Mouse (Mus musculus) neural tube, embryonic 12.5 days (tissue): Measurements from ENCODE around the gene Lag3. TPM values are rescaled to one million over a fixed set of nuclear protein-coding genes. Genes with fewer than 3 reads are reported as not detected.

ENCODE experiments used
- ATAC-seq: fragments of 200-750 bp; cut with Nextera tagmentation; 2 replicates; pipeline ENCODE4 v1.8.0; 2017; ENCODE audit warnings: low read depth, mild to moderate bottlenecking, moderate TSS enrichment, moderate library complexity; ENCODE audit not compliant: low FRiP score
- H3K27ac ChIP-seq: fragments of 300-500 bp; sonication (generic); 2 replicates; pipeline ENCODE4 v1.5.1; 2016
- H3K27me3 ChIP-seq: fragments of 300-500 bp; sonication (generic); replicated peaks from 2 replicates; pipeline ENCODE4 v1.6.1; 2016; ENCODE audit warnings: mild to moderate bottlenecking
- H3K36me3 ChIP-seq: fragments of 300-500 bp; sonication (generic); 2 replicates; pipeline ENCODE4 v1.6.1; 2016; ENCODE audit warnings: mild to moderate bottlenecking
- H3K4me1 ChIP-seq: fragments of 300-500 bp; sonication (generic); 2 replicates; pipeline ENCODE4 v1.6.1; 2016
- H3K4me2 ChIP-seq: fragments of 300-500 bp; sonication (generic); replicated peaks from 2 replicates; pipeline ENCODE4 v1.6.1; 2016; ENCODE audit warnings: mild to moderate bottlenecking
- H3K4me3 ChIP-seq: fragments of 300-500 bp; sonication (generic); 2 replicates; pipeline ENCODE4 v1.5.1; 2016
- H3K9ac ChIP-seq: fragments of 300-500 bp; sonication (generic); 2 replicates; pipeline ENCODE4 v1.6.1; 2016; ENCODE audit warnings: mild to moderate bottlenecking
- H3K9me3 ChIP-seq: fragments of 300-500 bp; sonication (generic); 2 replicates; pipeline ENCODE4 v1.6.1; 2016; ENCODE audit warnings: mild to moderate bottlenecking
- WGBS: fragments of 180-500 bp; shearing (Covaris S2); methylation state at CpG from one replicate; pipeline ENCODE4 v1.1.7; 2016; 5-methylcytosine and 5-hydroxymethylcytosine counted together
- polyA plus RNA-seq: library from polyadenylated mRNA; unstranded; fragments of >200 nt; fragmentation: Nextera tagmentation; extraction: Ambion mirVana; gene quantifications from 2 replicates; pipeline ENCODE4 v1.2.1, GENCODE M21; 2016

Gene Lag3
- polyA plus RNA-seq, 1 experiment from 2014 or later: 2.2 TPM

DNA sequence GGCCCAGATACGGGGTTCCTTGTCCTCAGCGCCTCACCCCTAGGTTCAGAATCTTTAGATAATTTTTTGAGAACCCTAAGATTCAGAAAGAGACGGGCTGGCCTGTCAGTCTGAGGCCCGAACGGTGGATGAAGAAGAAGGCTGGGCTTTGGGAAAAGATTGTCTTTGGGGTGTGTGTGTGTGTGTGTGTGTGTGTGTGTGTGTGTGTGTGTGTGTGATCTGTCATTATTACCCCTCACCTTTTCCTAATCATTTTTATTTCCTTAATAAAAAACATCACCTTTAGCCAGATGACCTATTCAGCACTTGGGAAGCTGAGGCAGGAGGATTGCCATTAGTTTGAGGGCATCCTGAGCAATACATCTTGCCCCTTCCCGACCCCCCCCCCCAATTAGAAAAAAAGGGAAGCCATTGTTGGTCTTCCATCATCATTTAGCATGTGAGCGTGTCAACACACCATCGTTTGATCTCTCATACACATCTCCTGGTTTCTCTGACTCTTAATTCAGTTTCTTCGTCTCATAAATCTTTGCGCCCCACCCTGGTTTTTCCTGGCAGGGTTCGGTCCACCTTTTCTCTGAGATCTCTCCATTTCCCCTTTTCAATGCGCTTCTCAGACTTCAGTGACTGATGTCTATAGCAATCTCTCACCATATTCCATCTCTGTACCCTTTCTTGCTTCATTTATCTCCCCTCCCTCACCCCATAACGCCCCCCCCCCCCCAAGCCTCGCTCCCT, 7.6 kb upstream of the Lag3 start:
- Histone ChIP-seq H3K4me2 (peak overlapping the region; percentile 96), H3K9ac (peak overlapping the region; percentile 100), H3K36me3 (peaks cover 9% of the 10 kb centered on the region), H3K4me3 (peak overlapping the region; percentile 94; the same call in 1 of the 2 replicates), H3K27me3 (no peaks in the 10 kb centered on the region), H3K9me3 (no peaks in the 10 kb centered on the region), H3K4me1 (peaks cover 44% of the 10 kb centered on the region), H3K27ac (peak overlapping the region; percentile 95)
- no peak for ATAC-seq
- WGBS: 21% methylated on average over 13 of the region's 14 CpGs

DNA sequence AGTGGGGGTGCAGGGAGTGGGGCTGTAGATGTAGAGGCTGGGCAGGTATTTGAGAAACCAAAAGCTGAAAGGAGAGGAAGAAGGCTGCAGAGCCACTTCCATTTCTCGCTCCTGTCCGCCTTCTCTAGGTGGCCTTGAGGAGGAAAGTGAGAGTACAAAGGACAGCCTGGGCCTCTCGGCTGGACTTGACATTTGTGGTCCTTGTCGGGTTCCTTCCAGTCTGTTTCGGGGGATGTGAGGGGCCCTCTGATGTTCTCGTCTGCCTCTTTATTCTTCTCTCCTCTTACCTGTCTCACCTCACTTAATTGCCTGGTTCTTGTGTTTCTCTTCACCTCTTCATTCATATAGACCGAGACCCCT, 6.8 kb upstream of the Lag3 start:
- H3K9ac ChIP-seq: peak overlapping the region; percentile 100
- peaks cover 52% of the 10 kb centered on the region for H3K4me1 ChIP-seq
- H3K27ac ChIP-seq: peak overlapping the region; percentile 95
- peaks cover 17% of the 10 kb centered on the region for H3K36me3 ChIP-seq
- ATAC-seq: no peak
- peak overlapping the region; percentile 96 for H3K4me2 ChIP-seq
- no peaks in the 10 kb centered on the region for H3K27me3 ChIP-seq
- no peaks in the 10 kb centered on the region for H3K9me3 ChIP-seq
- WGBS: 6% methylated on average over 7 of the region's 7 CpGs
- H3K4me3 ChIP-seq: peak overlapping the region; percentile 94

DNA sequence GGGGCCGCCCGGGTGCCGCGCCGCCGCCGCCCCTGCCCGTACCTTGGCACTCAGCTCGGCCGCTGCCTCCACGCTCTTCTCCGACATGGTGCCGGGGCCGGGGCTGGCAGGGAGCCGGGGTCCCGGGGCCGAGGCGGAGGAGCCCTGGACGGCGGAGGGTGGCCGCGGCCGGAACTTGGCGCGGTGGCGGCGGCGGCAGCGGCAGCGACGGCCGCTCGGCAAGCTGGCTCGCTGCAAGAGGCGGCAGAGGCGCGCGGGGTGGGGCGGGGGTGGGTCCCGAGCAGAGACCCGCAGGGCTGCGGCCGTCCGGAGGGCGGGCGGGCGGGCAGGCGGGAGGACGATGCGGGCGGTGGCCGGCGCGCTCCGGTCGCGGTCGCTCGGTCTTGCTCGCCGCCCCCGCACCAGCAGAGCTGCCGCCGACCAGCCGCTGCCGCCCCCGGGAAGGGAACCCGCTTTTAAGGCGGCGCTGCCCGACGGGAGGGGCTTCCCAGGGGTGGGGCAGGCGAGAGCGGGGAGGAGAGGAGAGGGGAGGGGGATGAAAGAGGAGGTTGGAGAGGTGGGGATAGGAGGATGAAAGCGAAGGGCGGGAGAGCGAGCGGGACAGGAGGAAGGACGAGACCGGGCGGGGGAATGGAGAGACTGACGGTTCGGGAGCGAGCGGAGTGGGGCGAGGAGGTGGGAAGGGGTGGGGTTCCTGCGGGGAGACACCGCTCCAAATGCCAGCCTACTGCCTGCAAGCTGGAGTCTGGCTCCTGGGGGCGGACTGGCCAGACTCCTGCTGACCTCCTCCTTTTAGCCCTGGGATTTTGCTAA, 6.2 kb upstream of the Lag3 start:
- Histone ChIP-seq H3K4me2 (peak overlapping the region; percentile 96), H3K27ac (peak overlapping the region; percentile 100), H3K4me1 (peaks cover 52% of the 10 kb centered on the region), H3K36me3 (peaks cover 23% of the 10 kb centered on the region), H3K9ac (peak overlapping the region; percentile 100), H3K27me3 (no peaks in the 10 kb centered on the region), H3K4me3 (peak overlapping the region; percentile 94), H3K9me3 (no peaks in the 10 kb centered on the region)
- ATAC-seq: peak; percentile 72
- under 1% methylated on average over 89 of the region's 89 CpGs for WGBS

DNA sequence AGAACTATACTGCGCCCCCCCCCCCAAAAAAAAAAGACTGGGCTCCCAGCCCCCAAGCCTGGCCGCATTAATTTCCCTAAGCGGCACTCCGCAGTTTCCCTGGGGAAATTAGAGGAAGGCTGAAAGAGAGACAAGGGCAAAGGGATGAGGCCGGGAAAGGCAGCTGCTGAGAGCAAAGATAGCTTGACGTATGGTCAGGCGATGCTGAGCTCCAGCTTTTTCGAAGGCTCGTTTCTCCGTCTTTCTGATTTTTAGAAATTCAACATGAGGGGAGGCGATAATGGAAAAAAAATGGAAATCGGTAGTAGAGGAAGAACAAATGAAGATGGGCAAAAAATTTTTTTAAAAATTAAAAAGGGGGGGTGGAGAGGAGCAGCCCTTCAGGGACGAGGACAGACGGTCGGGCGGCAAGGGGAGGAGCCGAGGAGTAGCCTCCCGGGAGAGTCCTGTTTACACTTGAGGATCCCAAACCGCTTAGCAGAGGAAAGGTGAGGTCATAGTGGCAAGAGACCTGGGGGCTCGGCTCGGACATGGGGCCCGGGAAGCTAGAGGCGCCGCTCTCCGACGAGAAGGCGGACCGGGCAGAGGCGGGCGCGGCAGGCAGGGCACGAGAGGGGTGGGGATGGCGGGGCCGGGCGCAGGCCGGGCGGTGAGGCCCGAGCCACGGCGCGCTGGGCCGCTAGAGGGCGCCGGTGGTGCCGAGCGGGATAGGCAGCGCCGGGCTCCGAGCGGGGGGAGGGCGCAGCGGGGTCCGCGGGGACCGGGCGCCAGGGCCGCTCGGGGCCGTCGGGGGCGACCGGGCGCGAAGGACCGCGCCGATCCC, 5.4 kb upstream of the Lag3 start:
- peaks cover 24% of the 10 kb centered on the region for H3K36me3 ChIP-seq
- H3K9me3 ChIP-seq: no peaks in the 10 kb centered on the region
- peak overlapping the region; percentile 100 for H3K27ac ChIP-seq
- H3K4me2 ChIP-seq: peak overlapping the region; percentile 96
- peak overlapping the region; percentile 94 for H3K4me3 ChIP-seq
- no peaks in the 10 kb centered on the region for H3K27me3 ChIP-seq
- peaks cover 52% of the 10 kb centered on the region for H3K4me1 ChIP-seq
- peak; percentile 64 for ATAC-seq
- peak overlapping the region; percentile 100 for H3K9ac ChIP-seq
- WGBS: under 1% methylated on average over 51 of the region's 67 CpGs

DNA sequence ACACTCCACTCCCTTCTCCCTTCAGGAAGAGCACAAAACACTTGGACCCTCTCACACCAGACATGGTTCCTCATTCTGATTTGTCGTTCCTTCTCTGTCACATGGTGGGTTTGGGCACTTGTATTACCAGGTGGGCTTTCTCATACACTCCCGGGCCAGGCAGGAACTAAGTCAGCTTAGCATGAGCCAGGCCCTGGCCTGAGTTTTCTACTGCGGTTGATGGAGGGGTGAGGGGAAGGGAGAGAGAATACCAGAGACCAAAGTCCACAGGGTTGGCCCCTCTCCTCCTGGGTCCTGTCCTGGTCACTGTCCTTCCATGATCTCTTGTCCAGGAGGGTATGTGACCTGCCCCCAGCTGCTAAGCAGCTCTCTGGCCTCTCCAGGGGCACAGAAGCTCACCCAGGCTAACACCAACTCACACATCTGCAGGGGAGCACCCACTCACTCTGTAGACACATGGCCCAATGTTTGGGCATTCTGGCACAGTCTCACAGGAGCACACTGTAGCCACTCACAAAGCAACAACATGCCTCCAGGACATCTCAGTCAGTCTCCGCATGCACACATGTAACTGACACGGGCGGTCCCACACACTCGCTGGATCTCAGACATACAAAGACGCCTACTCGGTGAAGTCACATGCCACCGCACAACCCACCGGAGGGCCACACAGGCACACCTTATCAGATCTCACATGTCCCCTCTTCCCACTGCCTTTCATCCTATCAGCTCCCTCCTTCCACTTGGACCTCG, 4.6 kb upstream of the Lag3 start:
- peak overlapping the region; percentile 100 for H3K27ac ChIP-seq
- H3K36me3 ChIP-seq: peaks cover 24% of the 10 kb centered on the region
- H3K4me3 ChIP-seq: peak overlapping the region; percentile 94
- H3K9me3 ChIP-seq: no peaks in the 10 kb centered on the region
- H3K4me1 ChIP-seq: peaks cover 55% of the 10 kb centered on the region
- H3K4me2 ChIP-seq: peak overlapping the region; percentile 96
- no peaks in the 10 kb centered on the region for H3K27me3 ChIP-seq
- no peak for ATAC-seq
- 4% methylated on average over 12 of the region's 12 CpGs for WGBS
- H3K9ac ChIP-seq: peak overlapping the region; percentile 100

DNA sequence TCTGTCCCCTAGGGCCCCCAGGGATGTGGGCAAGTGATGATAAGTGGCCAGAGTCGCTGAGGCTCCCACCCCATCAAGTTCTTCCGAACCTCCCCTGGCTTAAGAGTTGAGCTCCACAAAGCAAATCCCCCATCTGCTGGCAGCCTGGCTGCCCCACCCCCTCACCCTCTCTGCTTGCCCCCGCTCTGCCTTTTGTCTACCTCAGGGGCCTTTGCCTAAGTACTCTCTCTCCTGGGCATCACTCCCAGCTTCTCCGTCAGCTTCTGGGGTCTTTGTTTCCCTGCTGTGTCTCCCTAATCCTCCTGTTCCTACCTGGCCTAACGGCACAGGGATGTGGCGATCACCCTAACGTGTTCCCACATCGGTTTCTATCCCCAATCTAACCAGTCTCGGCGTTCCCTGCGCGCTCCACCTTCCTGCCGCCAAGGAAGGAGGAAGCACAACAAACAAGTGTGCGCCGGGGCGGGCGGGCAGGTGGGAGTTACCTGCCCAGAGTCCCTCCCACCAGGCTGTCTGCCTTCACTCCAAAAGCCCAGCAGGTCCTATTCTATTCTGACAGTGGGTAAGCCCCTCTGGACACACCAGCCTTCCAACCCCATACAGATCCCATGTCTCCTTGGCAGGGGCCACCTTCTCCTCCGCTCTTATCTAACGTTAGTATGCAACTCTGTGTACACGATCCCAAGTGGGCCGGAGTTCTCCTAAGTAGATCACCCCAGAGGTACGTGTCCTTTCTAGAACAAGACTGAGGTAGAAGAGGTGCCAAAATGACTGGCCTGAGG, 3.8 kb upstream of the Lag3 start:
- peaks cover 53% of the 10 kb centered on the region for H3K4me1 ChIP-seq

DNA sequence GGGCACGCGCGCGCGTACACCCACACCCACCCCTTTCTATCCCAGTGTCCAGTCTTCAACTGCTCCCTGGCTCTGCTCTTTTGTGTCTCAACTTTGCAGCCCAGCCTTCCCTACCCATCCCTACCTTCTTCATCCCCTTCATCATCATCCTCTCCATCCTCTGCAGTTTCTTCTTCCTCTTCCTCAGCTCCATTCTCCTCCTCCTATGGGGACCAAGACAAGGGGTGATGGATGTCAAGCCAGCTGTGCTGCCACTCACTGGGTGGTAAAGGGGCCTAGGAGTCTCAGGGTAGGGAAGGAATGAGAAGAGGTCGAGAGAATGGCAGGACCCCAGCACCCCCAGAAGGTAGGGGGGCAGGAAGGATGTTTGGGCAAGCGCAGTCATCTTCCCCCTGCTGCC, 3.0 kb upstream of the Lag3 start:
- H3K4me2 ChIP-seq: peak overlapping the region; percentile 96
- no peak for ATAC-seq
- H3K27me3 ChIP-seq: peaks cover 9% of the 10 kb centered on the region; the same call in 1 of the 2 replicates
- peak overlapping the region; percentile 100; the same call in 1 of the 2 replicates for H3K27ac ChIP-seq
- H3K9ac ChIP-seq: peak overlapping the region; percentile 100; the same call in 1 of the 2 replicates
- peaks cover 55% of the 10 kb centered on the region for H3K4me1 ChIP-seq
- H3K9me3 ChIP-seq: no peaks in the 10 kb centered on the region
- 0 out of 2 replicates have a peak overlapping the region, but pooled peaks have one; percentile 94 for H3K4me3 ChIP-seq
- WGBS: 82% methylated on average over 7 of the region's 7 CpGs
- peaks cover 24% of the 10 kb centered on the region for H3K36me3 ChIP-seq

More for the DNA sequence above, 3.8 kb upstream of the Lag3 start:
- Histone ChIP-seq H3K4me3 (peak overlapping the region; percentile 94), H3K9me3 (no peaks in the 10 kb centered on the region), H3K9ac (peak overlapping the region; percentile 100), H3K36me3 (peaks cover 24% of the 10 kb centered on the region), H3K4me2 (peak overlapping the region; percentile 96), H3K27ac (peak overlapping the region; percentile 100), H3K27me3 (0 out of 2 replicates have a peak, but pooled peaks cover 2% of the 10 kb centered on the region)
- ATAC-seq: no peak
- 17% methylated on average over 22 of the region's 22 CpGs for WGBS

DNA sequence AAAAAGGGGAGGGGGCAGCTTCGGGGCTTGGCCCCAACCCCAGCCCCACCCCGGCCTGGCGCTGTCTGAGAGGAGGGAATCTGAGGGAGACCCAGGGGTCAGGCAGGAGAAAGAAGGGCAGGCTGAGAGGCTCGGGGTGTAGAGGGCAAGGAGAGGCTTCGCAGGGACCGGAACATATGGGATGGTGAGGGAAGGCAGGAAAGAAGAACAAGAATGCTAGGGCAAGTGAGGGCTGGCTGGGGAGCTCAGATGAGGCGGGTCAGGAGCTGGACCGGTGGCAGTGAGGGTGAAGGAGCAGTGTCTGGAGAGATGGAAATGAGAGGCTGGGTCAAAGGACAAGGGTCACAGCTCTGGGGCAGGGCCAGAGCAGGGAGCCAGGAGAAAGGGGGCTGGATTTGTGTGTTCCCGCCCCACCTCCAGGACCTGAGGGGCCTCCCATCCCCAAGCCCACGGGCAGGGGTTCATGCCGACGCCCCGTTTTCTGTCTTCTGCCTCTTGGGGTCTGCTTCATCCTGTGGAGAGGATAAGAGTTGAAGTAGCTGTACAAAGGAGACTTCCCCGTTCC, 2.3 kb upstream of the Lag3 start:
- peak overlapping the region; percentile 37; the same call in 1 of the 2 replicates for H3K27ac ChIP-seq
- H3K27me3 ChIP-seq: peaks cover 10% of the 10 kb centered on the region; the same call in 1 of the 2 replicates
- peaks cover 24% of the 10 kb centered on the region for H3K36me3 ChIP-seq
- peak overlapping the region; percentile 96; the same call in 1 of the 2 replicates for H3K4me2 ChIP-seq
- no peaks in the 10 kb centered on the region for H3K9me3 ChIP-seq
- ATAC-seq: no peak
- peaks cover 52% of the 10 kb centered on the region for H3K4me1 ChIP-seq
- WGBS: 69% methylated on average over 14 of the region's 14 CpGs
- no peak overlapping the region for H3K4me3 ChIP-seq
- H3K9ac ChIP-seq: no peak overlapping the region

DNA sequence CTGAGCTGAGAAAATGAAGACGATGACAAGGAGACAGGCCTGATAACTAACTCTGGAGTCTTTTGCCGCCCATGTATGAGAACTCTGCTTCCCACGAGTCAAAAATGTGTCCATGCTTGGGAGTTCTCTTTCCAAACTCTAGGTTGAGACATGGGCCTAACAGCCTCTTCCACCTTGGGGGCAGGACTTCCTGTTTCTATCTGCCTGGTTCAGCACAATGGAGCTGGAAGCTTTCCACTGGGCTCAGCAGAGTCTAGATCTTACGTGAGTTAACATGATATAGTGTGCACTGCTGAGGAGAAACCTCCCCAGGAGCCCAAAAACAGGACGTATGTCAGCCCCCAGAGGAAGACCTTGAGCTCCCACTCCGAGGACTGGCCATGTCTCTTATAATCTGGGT, 1.7 kb upstream of the Lag3 start:
- Histone ChIP-seq H3K27ac (0 out of 2 replicates have a peak overlapping the region, but pooled peaks have one; percentile 37), H3K4me2 (peak overlapping the region; percentile 96; the same call in 1 of the 2 replicates)

DNA sequence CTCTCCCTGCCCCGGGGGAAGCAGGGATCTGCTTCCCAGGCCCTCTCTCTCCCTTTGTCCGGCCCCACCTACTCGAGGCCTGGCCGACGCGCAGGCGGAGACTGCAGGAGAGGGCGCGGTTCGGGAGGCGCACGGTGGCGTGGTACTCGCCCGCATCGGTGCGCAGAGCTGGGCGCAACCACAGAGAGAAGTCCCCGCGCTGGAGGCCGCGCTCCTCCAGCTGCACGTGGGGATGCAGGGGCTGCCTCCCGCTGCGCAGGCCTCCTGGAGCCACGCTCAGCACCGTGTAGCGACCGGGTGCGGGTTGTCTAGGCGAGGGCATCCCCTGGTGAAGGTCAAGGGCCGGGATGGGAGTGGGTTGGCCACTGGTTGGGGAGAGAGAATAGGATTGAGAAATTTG, 1.5 kb downstream of the Lag3 start:
- H3K9me3 ChIP-seq: no peaks in the 10 kb centered on the region
- H3K27me3 ChIP-seq: peaks cover 16% of the 10 kb centered on the region
- peak overlapping the region; percentile 49 for H3K4me2 ChIP-seq
- WGBS: 3% methylated on average over 32 of the region's 32 CpGs
- peaks cover 24% of the 10 kb centered on the region for H3K36me3 ChIP-seq
- ATAC-seq: no peak; the same call in 1 of the 2 replicates
- H3K27ac ChIP-seq: no peak overlapping the region
- H3K9ac ChIP-seq: peak overlapping the region; percentile 41
- peak overlapping the region; percentile 11 for H3K4me3 ChIP-seq
- H3K4me1 ChIP-seq: peaks cover 38% of the 10 kb centered on the region

More for the DNA sequence above, 1.7 kb upstream of the Lag3 start:
- ATAC-seq: no peak
- 79% methylated on average over 6 of the region's 6 CpGs for WGBS
- no peak overlapping the region for H3K4me3 ChIP-seq
- H3K27me3 ChIP-seq: peaks cover 15% of the 10 kb centered on the region
- no peaks in the 10 kb centered on the region for H3K9me3 ChIP-seq
- H3K4me1 ChIP-seq: peaks cover 47% of the 10 kb centered on the region
- peaks cover 24% of the 10 kb centered on the region for H3K36me3 ChIP-seq
- no peak overlapping the region for H3K9ac ChIP-seq
